Comparison of ENCODE assay signal across 8 mouse cellular contexts in genomic region chr10:18917120-18917616, GRCm38 (mm10).
DNase-seq lines count a peak whose midpoint lies in the region; ATAC-seq and TF ChIP-seq lines count a peak whose summit lies in the region.

No protein-coding gene starts in this region.

- intact Hi-C loops in gastrocnemius, postnatal 14 days (cut with DNase I; ENCODE audit: low total_unique reads), result loop anchor here (10.0 kb wide), 1 partner anchor 352 kb away; no protein-coding TSS in a partner anchor

- no peak for TF ChIP-seq POLR2A in kidney, adult 2 months (IDR thresholded peaks at IDR 0.05; ENCODE audit: low read depth, low read length)

- no peak overlapping the region for H3K4me3 ChIP-seq in kidney, adult 2 months (ENCODE audit: insufficient read depth, low read depth, low read length)
- no peak overlapping the region for H3K4me3 ChIP-seq in hindbrain, embryonic 14.5 days (replicated peaks; ENCODE audit: low read length)

- H3K9ac ChIP-seq in hindbrain, embryonic 14.5 days, result no peak overlapping the region

- no peaks in the 10 kb centered on the region; the same call in 1 of the 2 replicates for H3K4me1 ChIP-seq in kidney, adult 2 months (ENCODE audit: control insufficient read depth, insufficient read depth, low read length)
- no peaks in the 10 kb centered on the region for H3K4me1 ChIP-seq in hindbrain, embryonic 14.5 days (replicated peaks; ENCODE audit: control insufficient read depth, insufficient read depth, low read length)

- H3K4me2 ChIP-seq in hindbrain, embryonic 14.5 days (replicated peaks), result no peak overlapping the region

- H3K36me3 ChIP-seq in kidney, adult 2 months (ENCODE audit: control insufficient read depth, insufficient read depth, low read length), result no peaks in the 10 kb centered on the region
- no peaks in the 10 kb centered on the region for H3K36me3 ChIP-seq in hindbrain, embryonic 14.5 days (replicated peaks; ENCODE audit: control insufficient read depth, insufficient read depth)

- no peaks in the 10 kb centered on the region for H3K9me3 ChIP-seq in hindbrain, embryonic 14.5 days (ENCODE audit: control insufficient read depth, low read length)

- H3K27me3 ChIP-seq in kidney, adult 2 months (replicated peaks; ENCODE audit: control insufficient read depth, insufficient read depth, low read length), result no peaks in the 10 kb centered on the region
- H3K27me3 ChIP-seq in hindbrain, embryonic 14.5 days (ENCODE audit: control insufficient read depth, insufficient read depth, low read length), result no peaks in the 10 kb centered on the region

- TF ChIP-seq CTCF in kidney, adult 2 months (conservative IDR thresholded peaks at IDR 0.05; ENCODE audit: insufficient read depth, insufficient read length, low read depth, low read length), result peak; percentile 30; the same call in 1 of the 2 replicates

- peak; percentile 68; the same call in 1 of the 2 replicates for ATAC-seq in hindbrain, embryonic 14.5 days (ENCODE audit: low FRiP score)
- ATAC-seq in monocyte, adult 5-6 weeks (replicated peaks; ENCODE audit: insufficient number of reproducible peaks, low FRiP score, low TSS enrichment, poor library complexity, severe bottlenecking), result peak; percentile 55
- ATAC-seq in erythroblast, adult 5-6 weeks (replicated peaks; ENCODE audit: low FRiP score, poor library complexity, severe bottlenecking), result no peak

- 23% methylated on average over 6 of the region's 6 CpGs for WGBS in kidney, adult 2 months
- WGBS in hindbrain, embryonic 14.5 days, result 70% methylated on average over 6 of the region's 6 CpGs

- DNase-seq in kidney, adult 2 months, result peak; percentile 35
- no peak for DNase-seq in kidney, adult 11 months
- DNase-seq in CD4-positive, CD25-positive, alpha-beta regulatory T cell, adult 2 months (ENCODE audit: low read depth, low spot score), result peak; percentile 88
- peak; percentile 54 for DNase-seq in R1 (ENCODE audit: low read depth, low spot score)
- DNase-seq in hindbrain, embryonic 14.5 days (ENCODE audit: low spot score), result peak; percentile 56
- no peak for DNase-seq in gastrocnemius, postnatal 14 days

- H3K27ac ChIP-seq in kidney, adult 2 months (ENCODE audit: insufficient read depth, low read depth, low read length), result no peak overlapping the region
- H3K27ac ChIP-seq in hindbrain, embryonic 14.5 days, result no peak overlapping the region

Comparison
In these comparisons a context has a peak if more than half of its experiments do, and no peak if none do; other contexts are left out.
1. DNase-seq: peak in kidney, adult 2 months (single experiment), CD4-positive, CD25-positive, alpha-beta regulatory T cell, adult 2 months (single experiment), R1 (single experiment) and hindbrain, embryonic 14.5 days (single experiment); none in kidney, adult 11 months (single experiment) and gastrocnemius, postnatal 14 days (single experiment).